Comparison of ENCODE assay signal across 12 mouse cellular contexts in genomic region chr3:79818202-79818995, GRCm38 (mm10). TPM values are rescaled to one million over a fixed set of nuclear protein-coding genes. Genes with fewer than 3 reads are reported as not detected.
DNase-seq lines count a peak whose midpoint lies in the region; ATAC-seq and TF ChIP-seq lines count a peak whose summit lies in the region.
"Had no signal": no experiment of that assay in that cellular context is flagged by ENCODE, and none has a peak within 500 bp of the region (broad histone marks: within the 10 kb centered on the region; RNA-seq: fewer than 3 reads in every experiment).

No protein-coding gene starts in this region.

- no peak overlapping the region for H3K27ac ChIP-seq in forebrain, embryonic 14.5 days (ENCODE audit: low read depth, low read length)
- no peak overlapping the region for H3K27ac ChIP-seq in forebrain, embryonic 11.5 days (ENCODE audit: low read depth, low read length)
- H3K27ac ChIP-seq in midbrain, embryonic 14.5 days (replicated peaks; ENCODE audit: low read depth, low read length), result no peak overlapping the region
- H3K27ac ChIP-seq in midbrain, embryonic 13.5 days, result no peak overlapping the region
- peak overlapping the region; percentile 9; the same call in 1 of the 2 replicates for H3K27ac ChIP-seq in intestine, postnatal 0 days (ENCODE audit: low read depth, low read length)
- H3K27ac ChIP-seq in limb, embryonic 14.5 days (replicated peaks; ENCODE audit: low read depth, low read length), result no peak overlapping the region
- H3K27ac ChIP-seq: embryonic facial prominence, embryonic 12.5 days had no signal

- no peaks in the 10 kb centered on the region for H3K4me1 ChIP-seq in forebrain, embryonic 14.5 days (ENCODE audit: control insufficient read depth, insufficient read depth, low read length)
- H3K4me1 ChIP-seq in forebrain, embryonic 11.5 days (replicated peaks; ENCODE audit: control insufficient read depth, insufficient read depth, low read length), result no peaks in the 10 kb centered on the region
- H3K4me1 ChIP-seq in midbrain, embryonic 14.5 days (ENCODE audit: control insufficient read depth, insufficient read depth, low read length), result no peaks in the 10 kb centered on the region
- 0 out of 2 replicates have a peak, but pooled peaks cover 3% of the 10 kb centered on the region for H3K4me1 ChIP-seq in midbrain, embryonic 13.5 days (replicated peaks)
- H3K4me1 ChIP-seq in intestine, postnatal 0 days (replicated peaks; ENCODE audit: control insufficient read depth, insufficient read depth, low read length), result no peaks in the 10 kb centered on the region
- H3K4me1 ChIP-seq in limb, embryonic 14.5 days (ENCODE audit: control insufficient read depth, insufficient read depth, low read length), result peaks cover 5% of the 10 kb centered on the region; the same call in 1 of the 2 replicates
- H3K4me1 ChIP-seq: embryonic facial prominence, embryonic 12.5 days had no signal

- no peak overlapping the region for H3K4me2 ChIP-seq in forebrain, embryonic 14.5 days (ENCODE audit: low read length)
- no peak overlapping the region for H3K4me2 ChIP-seq in forebrain, embryonic 11.5 days (ENCODE audit: low read depth, low read length, severe bottlenecking)
- H3K4me2 ChIP-seq in midbrain, embryonic 14.5 days (ENCODE audit: low read length), result no peak overlapping the region
- no peak overlapping the region for H3K4me2 ChIP-seq in midbrain, embryonic 13.5 days (replicated peaks)
- no peak overlapping the region; the same call in 1 of the 2 replicates for H3K4me2 ChIP-seq in intestine, postnatal 0 days (replicated peaks; ENCODE audit: low read depth)
- H3K4me2 ChIP-seq in limb, embryonic 14.5 days (replicated peaks; ENCODE audit: low read depth, low read length, severe bottlenecking), result no peak overlapping the region
- H3K4me2 ChIP-seq: embryonic facial prominence, embryonic 12.5 days had no signal

- DNase-seq in forebrain, embryonic 14.5 days (ENCODE audit: low spot score), result peak; percentile 26
- no peak for DNase-seq in forebrain, embryonic 11.5 days (ENCODE audit: low spot score)
- peak; percentile 59 for DNase-seq in midbrain, embryonic 14.5 days
- DNase-seq in limb, embryonic 14.5 days (ENCODE audit: low spot score), result no peak
- DNase-seq in gastrocnemius, adult 8-10 months (ENCODE audit: low spot score in 2 of 2), result no peak
- no peak for DNase-seq in B cell, adult 2 months
- DNase-seq: gastrocnemius, postnatal 10 days; liver, postnatal 0 days had no signal

- no peak; the same call in 1 of the 2 replicates for ATAC-seq in forebrain, embryonic 14.5 days
- no peak for ATAC-seq in forebrain, embryonic 11.5 days (replicated peaks; ENCODE audit: low FRiP score)
- ATAC-seq in midbrain, embryonic 14.5 days (ENCODE audit: low FRiP score, low TSS enrichment), result no peak
- no peak for ATAC-seq in midbrain, embryonic 13.5 days
- ATAC-seq in intestine, postnatal 0 days, result peak; percentile 83
- peak; percentile 45; the same call in 1 of the 2 replicates for ATAC-seq in limb, embryonic 14.5 days (ENCODE audit: low FRiP score, low read depth)
- ATAC-seq: liver, postnatal 0 days; Patski had no signal

- WGBS in forebrain, embryonic 14.5 days, result 82% methylated on average over 14 of the region's 14 CpGs
- 83% methylated on average over 14 of the region's 14 CpGs for WGBS in forebrain, embryonic 11.5 days
- WGBS in midbrain, embryonic 14.5 days, result 62% methylated on average over 14 of the region's 14 CpGs
- WGBS in midbrain, embryonic 13.5 days, result 67% methylated on average over 14 of the region's 14 CpGs
- WGBS in intestine, postnatal 0 days, result 9% methylated on average over 14 of the region's 14 CpGs
- WGBS in limb, embryonic 14.5 days, result 16% methylated on average over 14 of the region's 14 CpGs

- H3K9me3 ChIP-seq in forebrain, embryonic 14.5 days (replicated peaks; ENCODE audit: control insufficient read depth, low read length), result no peaks in the 10 kb centered on the region
- no peaks in the 10 kb centered on the region for H3K9me3 ChIP-seq in forebrain, embryonic 11.5 days (ENCODE audit: control insufficient read depth, low read length)
- H3K9me3 ChIP-seq in midbrain, embryonic 14.5 days (ENCODE audit: control insufficient read depth, low read length), result no peaks in the 10 kb centered on the region
- no peaks in the 10 kb centered on the region for H3K9me3 ChIP-seq in midbrain, embryonic 13.5 days
- H3K9me3 ChIP-seq in intestine, postnatal 0 days (ENCODE audit: control insufficient read depth), result no peaks in the 10 kb centered on the region
- no peaks in the 10 kb centered on the region for H3K9me3 ChIP-seq in limb, embryonic 14.5 days (ENCODE audit: control insufficient read depth, low read length)
- H3K9me3 ChIP-seq: embryonic facial prominence, embryonic 12.5 days had no signal

- no peak for TF ChIP-seq CTCF in intestine, postnatal 0 days (IDR thresholded peaks at IDR 0.05; ENCODE audit: low read depth)

- H3K36me3 ChIP-seq in forebrain, embryonic 14.5 days (ENCODE audit: control insufficient read depth, insufficient read depth, low read length), result no peaks in the 10 kb centered on the region
- no peaks in the 10 kb centered on the region for H3K36me3 ChIP-seq in forebrain, embryonic 11.5 days (ENCODE audit: control insufficient read depth, insufficient read depth, low read length)
- H3K36me3 ChIP-seq in midbrain, embryonic 14.5 days (ENCODE audit: control insufficient read depth, insufficient read depth, low read length), result no peaks in the 10 kb centered on the region
- no peaks in the 10 kb centered on the region for H3K36me3 ChIP-seq in midbrain, embryonic 13.5 days
- H3K36me3 ChIP-seq in intestine, postnatal 0 days (ENCODE audit: control insufficient read depth, insufficient read depth), result peaks cover 16% of the 10 kb centered on the region; the same call in 1 of the 2 replicates
- no peaks in the 10 kb centered on the region for H3K36me3 ChIP-seq in limb, embryonic 14.5 days (ENCODE audit: control insufficient read depth, insufficient read depth, low read length)
- H3K36me3 ChIP-seq: embryonic facial prominence, embryonic 12.5 days had no signal

- H3K27me3 ChIP-seq in forebrain, embryonic 14.5 days (replicated peaks; ENCODE audit: control insufficient read depth, insufficient read depth, low read length), result no peaks in the 10 kb centered on the region
- no peaks in the 10 kb centered on the region for H3K27me3 ChIP-seq in forebrain, embryonic 11.5 days (ENCODE audit: control insufficient read depth, insufficient read depth, low read length)
- no peaks in the 10 kb centered on the region for H3K27me3 ChIP-seq in midbrain, embryonic 14.5 days (ENCODE audit: control insufficient read depth, insufficient read depth, low read length)
- H3K27me3 ChIP-seq in midbrain, embryonic 13.5 days, result no peaks in the 10 kb centered on the region
- H3K27me3 ChIP-seq in intestine, postnatal 0 days (replicated peaks; ENCODE audit: control insufficient read depth, insufficient read depth, low read length), result no peaks in the 10 kb centered on the region
- no peaks in the 10 kb centered on the region for H3K27me3 ChIP-seq in limb, embryonic 14.5 days (ENCODE audit: control insufficient read depth, insufficient read depth, low read length)
- H3K27me3 ChIP-seq: embryonic facial prominence, embryonic 12.5 days; Patski had no signal

- H3K9ac ChIP-seq in forebrain, embryonic 14.5 days (ENCODE audit: low read length), result no peak overlapping the region
- H3K9ac ChIP-seq in forebrain, embryonic 11.5 days (ENCODE audit: low read length), result no peak overlapping the region
- no peak overlapping the region for H3K9ac ChIP-seq in midbrain, embryonic 14.5 days (replicated peaks; ENCODE audit: low read length)
- no peak overlapping the region for H3K9ac ChIP-seq in midbrain, embryonic 13.5 days (replicated peaks)
- H3K9ac ChIP-seq in intestine, postnatal 0 days (ENCODE audit: low read depth, low read length), result no peak overlapping the region
- H3K9ac ChIP-seq in limb, embryonic 14.5 days (ENCODE audit: low read depth, low read length, severe bottlenecking), result no peak overlapping the region
- H3K9ac ChIP-seq: embryonic facial prominence, embryonic 12.5 days; liver, postnatal 0 days had no signal

- no peak overlapping the region for H3K4me3 ChIP-seq in forebrain, embryonic 14.5 days (ENCODE audit: low read depth, low read length)
- no peak overlapping the region for H3K4me3 ChIP-seq in forebrain, embryonic 11.5 days (ENCODE audit: low read depth, low read length)
- H3K4me3 ChIP-seq in midbrain, embryonic 14.5 days (replicated peaks; ENCODE audit: low read depth, low read length), result no peak overlapping the region
- H3K4me3 ChIP-seq in midbrain, embryonic 13.5 days (replicated peaks), result no peak overlapping the region
- H3K4me3 ChIP-seq in intestine, postnatal 0 days (ENCODE audit: low read depth, low read length), result no peak overlapping the region
- H3K4me3 ChIP-seq in limb, embryonic 14.5 days (replicated peaks; ENCODE audit: low read length), result no peak overlapping the region
- H3K4me3 ChIP-seq: embryonic facial prominence, embryonic 12.5 days had no signal

- TF ChIP-seq POLR2A in limb, embryonic 14.5 days (IDR thresholded peaks at IDR 0.05; ENCODE audit: borderline replicate concordance, extremely low read depth, insufficient read depth, insufficient read length), result no peak

RNA-seq across cellular contexts. Expression of gene Tmem144, which starts 34.2 kb away (rescaled TPM):
- polyA plus RNA-seq in forebrain, embryonic 14.5 days (2014; fragmentation: Nextera tagmentation; extraction: Ambion mirVana), result 2.5 and 2.8 TPM in 2 replicates
- polyA plus RNA-seq in forebrain, embryonic 11.5 days (2014; fragmentation: Nextera tagmentation; extraction: Ambion mirVana), result 3.5 and 4.2 TPM in 2 replicates
- polyA plus RNA-seq in midbrain, embryonic 14.5 days (2014; fragmentation: Nextera tagmentation; extraction: Ambion mirVana), result 0.39 and 0.97 TPM in 2 replicates
- polyA plus RNA-seq in midbrain, embryonic 13.5 days (2015; fragmentation: Nextera tagmentation; extraction: Ambion mirVana), result 1.3 TPM in 2 replicates
- 59.3 and 73.8 TPM in 2 replicates for polyA plus RNA-seq in intestine, postnatal 0 days (2015; fragmentation: Nextera tagmentation; extraction: Ambion mirVana)
- polyA plus RNA-seq in limb, embryonic 14.5 days (2012; rRNA removed), result 1.2 and 1.4 TPM in 2 replicates
- 3.3 and 3.4 TPM in 2 replicates for polyA plus RNA-seq in limb, embryonic 14.5 days (2014; fragmentation: Nextera tagmentation; extraction: Ambion mirVana)
- 1 to 10 TPM in 3 of 4 experiments, under 1 TPM in 1; 0.97 to 1.8 (median 1.4) TPM for total RNA-seq in gastrocnemius, adult 8-10 months (2022)

Comparison
In these comparisons a context has a peak if more than half of its experiments do, and no peak if none do; other contexts are left out.
1. DNase-seq: peak in forebrain, embryonic 14.5 days (single experiment) and midbrain, embryonic 14.5 days (single experiment); none in forebrain, embryonic 11.5 days (single experiment), limb, embryonic 14.5 days (single experiment), gastrocnemius, adult 8-10 months (0 of 2) and B cell, adult 2 months (0 of 2).
2. ATAC-seq: peak in intestine, postnatal 0 days (single experiment) and limb, embryonic 14.5 days (single experiment); none in forebrain, embryonic 14.5 days (single experiment), forebrain, embryonic 11.5 days (single experiment), midbrain, embryonic 14.5 days (single experiment) and midbrain, embryonic 13.5 days (single experiment).
3. RNA of gene Tmem144, which starts 34.2 kb away (polyA plus RNA-seq): 59.3 to 73.8 TPM in intestine, postnatal 0 days; 3.5 to 4.2 TPM in forebrain, embryonic 11.5 days, 1.2 to 3.4 TPM in limb, embryonic 14.5 days, 2.5 to 2.8 TPM in forebrain, embryonic 14.5 days, 1.3 TPM in midbrain, embryonic 13.5 days and 0.39 to 0.97 TPM in midbrain, embryonic 14.5 days; every median in the first group is over 10 times any median in the second.